Comparison of ENCODE assay signal across 14 mouse cellular contexts in genomic region chr7:49235271-49235681, GRCm38 (mm10).
DNase-seq lines count a peak whose midpoint lies in the region; ATAC-seq lines count a peak whose summit lies in the region.
"Had no signal": no experiment of that assay in that cellular context is flagged by ENCODE, and none has a peak within 500 bp of the region (broad histone marks: within the 10 kb centered on the region; RNA-seq: fewer than 3 reads in every experiment).

No protein-coding gene starts in this region.

- H3K27ac ChIP-seq in liver, embryonic 16.5 days (ENCODE audit: low read length) = no peak overlapping the region
- no peak overlapping the region for H3K27ac ChIP-seq in liver, embryonic 12.5 days
- peak overlapping the region; percentile 85 for H3K27ac ChIP-seq in intestine, embryonic 14.5 days (ENCODE audit: low read depth)
- H3K27ac ChIP-seq: gastrocnemius, adult 2 months; liver, embryonic 13.5 days; neural tube, embryonic 13.5 days had no signal

- peaks cover 5% of the 10 kb centered on the region; the same call in 1 of the 2 replicates for H3K4me1 ChIP-seq in liver, embryonic 16.5 days (ENCODE audit: control insufficient read depth, low read depth, low read length)
- H3K4me1 ChIP-seq in liver, embryonic 12.5 days = no peaks in the 10 kb centered on the region
- peaks cover 19% of the 10 kb centered on the region; the same call in 1 of the 2 replicates for H3K4me1 ChIP-seq in intestine, embryonic 14.5 days (replicated peaks; ENCODE audit: control insufficient read depth, insufficient read depth, low read length)

- no peaks in the 10 kb centered on the region for H3K27me3 ChIP-seq in liver, embryonic 16.5 days (ENCODE audit: control insufficient read depth, insufficient read depth, low read depth, low read length)
- no peaks in the 10 kb centered on the region; the same call in 1 of the 2 replicates for H3K27me3 ChIP-seq in liver, embryonic 12.5 days (replicated peaks)
- H3K27me3 ChIP-seq in intestine, embryonic 14.5 days (replicated peaks; ENCODE audit: control insufficient read depth, insufficient read depth, low read length) = no peaks in the 10 kb centered on the region
- H3K27me3 ChIP-seq: liver, embryonic 13.5 days; neural tube, embryonic 13.5 days had no signal

- H3K4me2 ChIP-seq in liver, embryonic 16.5 days (ENCODE audit: low read depth, low read length) = no peak overlapping the region
- H3K4me2 ChIP-seq in liver, embryonic 12.5 days = no peak overlapping the region
- H3K4me2 ChIP-seq in intestine, embryonic 14.5 days (ENCODE audit: low read length) = no peak overlapping the region
- H3K4me2 ChIP-seq: liver, embryonic 13.5 days; neural tube, embryonic 13.5 days had no signal

- no peak overlapping the region for H3K9ac ChIP-seq in liver, embryonic 16.5 days (ENCODE audit: low read depth, low read length)
- H3K9ac ChIP-seq in liver, embryonic 12.5 days = no peak overlapping the region
- H3K9ac ChIP-seq in intestine, embryonic 14.5 days (ENCODE audit: low read length) = no peak overlapping the region
- H3K9ac ChIP-seq: liver, embryonic 13.5 days; neural tube, embryonic 13.5 days had no signal

- H3K9me3 ChIP-seq in liver, embryonic 16.5 days (replicated peaks; ENCODE audit: control insufficient read depth, low read length) = no peaks in the 10 kb centered on the region
- H3K9me3 ChIP-seq in liver, embryonic 12.5 days (replicated peaks) = no peaks in the 10 kb centered on the region
- H3K9me3 ChIP-seq in intestine, embryonic 14.5 days (ENCODE audit: control insufficient read depth, low read length) = no peaks in the 10 kb centered on the region
- H3K9me3 ChIP-seq: liver, embryonic 13.5 days; neural tube, embryonic 13.5 days had no signal

- peak; percentile 18 for DNase-seq in adrenal gland, postnatal 14 days
- no peak for DNase-seq in adrenal gland, postnatal 10 days
- DNase-seq in intestine, embryonic 14.5 days (ENCODE audit: low spot score) = no peak
- no peak for DNase-seq in Muller cell, postnatal 12 days (ENCODE audit: inconsistent ontology term)
- no peak for DNase-seq in spleen, postnatal 36 days (ENCODE audit: low spot score in 2 of 2)
- DNase-seq: cerebellum, adult 18-20 months; gastrocnemius, adult 2 months; liver, embryonic 13.5 days; right cerebral cortex, postnatal 14 days had no signal

- H3K4me3 ChIP-seq in liver, embryonic 16.5 days (ENCODE audit: low read depth, low read length) = no peak overlapping the region
- H3K4me3 ChIP-seq in liver, embryonic 12.5 days = no peak overlapping the region
- no peak overlapping the region for H3K4me3 ChIP-seq in intestine, embryonic 14.5 days (ENCODE audit: low read depth, low read length)
- H3K4me3 ChIP-seq: gastrocnemius, adult 2 months; liver, embryonic 13.5 days; neural tube, embryonic 13.5 days had no signal

- H3K36me3 ChIP-seq in liver, embryonic 16.5 days (ENCODE audit: control insufficient read depth, insufficient read depth) = no peaks in the 10 kb centered on the region
- no peaks in the 10 kb centered on the region for H3K36me3 ChIP-seq in liver, embryonic 12.5 days
- no peaks in the 10 kb centered on the region for H3K36me3 ChIP-seq in intestine, embryonic 14.5 days (ENCODE audit: control insufficient read depth, insufficient read depth, low read length)
- H3K36me3 ChIP-seq: liver, embryonic 13.5 days; neural tube, embryonic 13.5 days had no signal

- WGBS in liver, embryonic 16.5 days (ENCODE audit: insufficient replicate concordance) = 50% methylated on average over 9 of the region's 9 CpGs
- 64% methylated on average over 9 of the region's 9 CpGs for WGBS in liver, embryonic 12.5 days (ENCODE audit: insufficient replicate concordance)
- 45% methylated on average over 9 of the region's 9 CpGs for WGBS in intestine, embryonic 14.5 days

- 0 out of 2 replicates have a peak, but pooled peaks have one; percentile 19 for ATAC-seq in liver, embryonic 16.5 days (ENCODE audit: low read depth)
- ATAC-seq in liver, embryonic 12.5 days = no peak
- ATAC-seq in intestine, embryonic 14.5 days (replicated peaks; ENCODE audit: low FRiP score, low TSS enrichment, low read depth) = no peak
- peak; percentile 87 for ATAC-seq in megakaryocyte progenitor cell, adult 5-6 weeks (replicated peaks; ENCODE audit: poor library complexity)
- ATAC-seq: midbrain, embryonic 16.5 days had no signal

Comparison
In these comparisons a context has a peak if more than half of its experiments do, and no peak if none do; other contexts are left out.
1. ATAC-seq: peak in liver, embryonic 16.5 days (single experiment) and megakaryocyte progenitor cell, adult 5-6 weeks (single experiment); none in liver, embryonic 12.5 days (single experiment) and intestine, embryonic 14.5 days (single experiment).